Mouse (Mus musculus) spleen, postnatal 36 days (tissue): ENCODE data around the gene Spaca6.
"Not testable (repeated sequence)": the region's sequence is repeated elsewhere in the genome, so short reads cannot be mapped to it uniquely, and the experiment has no call there.

Experiments used
- DNase-seq, 2 experiments: peaks; one replicate each; pipeline ENCODE4 v3.0.0; 2022; ENCODE audit warnings: low spot score in 2 of 2, mixed read lengths in 1 of 2

Gene Spaca6

GRCm38 (mm10) chr17:17843534-17844261 is 16.7 kb downstream of the Spaca6 start:
- DNase-seq: no peak

GRCm38 (mm10) chr17:17844606-17845005 is 17.6 kb downstream of the Spaca6 start:
- not testable (repeated sequence) for DNase-seq

GRCm38 (mm10) chr17:17845187-17846027 is 18.4 kb downstream of the Spaca6 start:
- no peak for DNase-seq

- DNase-seq: no peak
Measured at GRCm38 (mm10) chr17:17848988-17849387, 22.0 kb downstream of the Spaca6 start.

GRCm38 (mm10) chr17:17849906-17850712 is 23.2 kb downstream of the Spaca6 start:
- DNase-seq: no peak

- no peak for DNase-seq
Measured at GRCm38 (mm10) chr17:17855064-17855838, 28.3 kb downstream of the Spaca6 start, which contains the start of gene Has1. TSS of gene Has1 (minus strand) at chr17:17855205.

- no peak for DNase-seq
Measured at GRCm38 (mm10) chr17:17856612-17857011, 29.7 kb downstream of the Spaca6 start.

GRCm38 (mm10) chr17:17857446-17857845 is 30.5 kb downstream of the Spaca6 start:
- no peak for DNase-seq

- no peak for DNase-seq
Measured at GRCm38 (mm10) chr17:17860110-17860509, 33.2 kb downstream of the Spaca6 start.

- no peak for DNase-seq
Measured at GRCm38 (mm10) chr17:17862360-17862759, 35.4 kb downstream of the Spaca6 start.

- peak in 1 of 2 experiments; percentile 24 for DNase-seq
Measured at GRCm38 (mm10) chr17:17865168-17865567, 38.2 kb downstream of the Spaca6 start.

- no peak for DNase-seq
Measured at GRCm38 (mm10) chr17:17866801-17867469, 40.0 kb downstream of the Spaca6 start.

GRCm38 (mm10) chr17:17870892-17871550 is 44.1 kb downstream of the Spaca6 start:
- DNase-seq: no peak

- DNase-seq: peak in 1 of 2 experiments; percentile 9
Measured at GRCm38 (mm10) chr17:17871697-17872096, 44.7 kb downstream of the Spaca6 start.

GRCm38 (mm10) chr17:17879347-17879746 is 52.4 kb downstream of the Spaca6 start:
- no peak for DNase-seq

- no peak for DNase-seq
Measured at GRCm38 (mm10) chr17:17882672-17883071, 55.7 kb downstream of the Spaca6 start.

- DNase-seq: no peak
Measured at GRCm38 (mm10) chr17:17883840-17884239, 56.9 kb downstream of the Spaca6 start, which contains the start of gene Fpr1. TSS of gene Fpr1 (minus strand) at chr17:17883940.

- DNase-seq: no peak
Measured at GRCm38 (mm10) chr17:17887774-17888248, 60.9 kb downstream of the Spaca6 start, which contains the start of the genes Fpr2 and Fpr3. TSS of gene Fpr2 (plus strand) at chr17:17887824. TSS of gene Fpr3 (plus strand) at chr17:17887852.

GRCm38 (mm10) chr17:17889732-17890425 is 62.9 kb downstream of the Spaca6 start:
- DNase-seq: no peak
